Mouse (Mus musculus) cerebellum, postnatal 10 days (tissue): ENCODE results near the gene March9.
A peak's percentile ranks its signal among the peaks of the same experiment; 100 is the strongest.

Experiments used
- DNase-seq, 2 experiments: peaks; one replicate each; pipeline ENCODE4 v3.0.0; 2021; ENCODE audit warnings: mixed read lengths in 2 of 2

Gene March9

GRCm38 (mm10) chr10:127059968-127060916 lies at the start of gene March9:
March9 (minus strand) TSS chr10:127060184.
- DNase-seq, result peak; percentile 91 to 94

- no peak for DNase-seq
Measured at GRCm38 (mm10) chr10:127108262-127108583, 48.2 kb upstream of the March9 start.

- no peak for DNase-seq
Measured at GRCm38 (mm10) chr10:127107563-127108261, 47.7 kb upstream of the March9 start.

- no peak for DNase-seq
Measured at GRCm38 (mm10) chr10:127103631-127104030, 43.6 kb upstream of the March9 start.

DNA sequence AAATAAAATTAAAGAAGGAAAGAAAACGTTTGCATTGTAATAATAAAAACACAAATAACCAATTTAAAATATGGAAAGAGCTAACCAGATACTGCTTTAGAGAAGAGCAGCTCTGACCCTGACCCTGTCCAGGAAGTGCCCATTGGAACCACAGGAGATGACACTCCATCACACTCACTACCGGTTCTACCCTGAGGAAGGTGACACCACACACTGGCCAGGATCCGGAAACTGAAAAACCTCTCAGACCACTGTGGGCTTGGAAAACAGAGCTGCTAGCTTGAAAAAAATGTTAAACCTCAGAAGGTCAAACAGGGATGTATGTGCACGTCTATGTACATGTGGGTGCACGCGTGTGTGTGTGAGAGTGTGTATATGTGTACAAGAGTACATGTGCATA lies 41.2 kb upstream of the March9 start:
- peak in 1 of 2 experiments; percentile 2 for DNase-seq

GRCm38 (mm10) chr10:127100414-127100813 lies 40.4 kb upstream of the March9 start:
- DNase-seq, result no peak

DNA sequence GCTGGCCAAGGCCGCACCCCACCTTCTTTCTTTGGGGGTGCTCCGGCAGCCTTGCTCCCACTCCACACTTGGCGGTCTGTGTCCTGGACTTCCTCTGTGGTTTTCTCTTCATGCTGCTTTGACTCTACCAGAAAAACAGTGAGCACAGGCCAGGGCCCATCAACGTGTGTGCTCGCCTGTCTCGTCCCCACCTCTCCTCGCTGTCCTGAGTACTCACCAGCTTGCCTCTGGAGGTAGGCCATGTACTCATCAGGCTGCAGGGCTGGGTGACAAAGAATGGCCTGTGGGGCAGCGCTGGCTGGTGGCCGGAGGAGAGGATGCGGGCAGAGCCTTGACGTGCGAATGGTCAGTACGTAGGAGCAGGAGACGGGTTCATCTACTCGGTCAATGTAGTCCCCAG lies 39.9 kb upstream of the March9 start:
- DNase-seq, result no peak

- peak in 1 of 2 experiments; percentile 2 for DNase-seq
Measured at GRCm38 (mm10) chr10:127099191-127099590, 39.2 kb upstream of the March9 start.

GRCm38 (mm10) chr10:127098514-127098913 lies 38.5 kb upstream of the March9 start:
- no peak for DNase-seq

- peak; percentile 40 to 56 for DNase-seq
Measured at GRCm38 (mm10) chr10:127094382-127094802, 34.4 kb upstream of the March9 start.

GRCm38 (mm10) chr10:127092742-127093141 lies 32.8 kb upstream of the March9 start:
- DNase-seq, result no peak

- DNase-seq, result peak; percentile 62 to 65
Measured at GRCm38 (mm10) chr10:127091507-127092396, 31.8 kb upstream of the March9 start.

DNA sequence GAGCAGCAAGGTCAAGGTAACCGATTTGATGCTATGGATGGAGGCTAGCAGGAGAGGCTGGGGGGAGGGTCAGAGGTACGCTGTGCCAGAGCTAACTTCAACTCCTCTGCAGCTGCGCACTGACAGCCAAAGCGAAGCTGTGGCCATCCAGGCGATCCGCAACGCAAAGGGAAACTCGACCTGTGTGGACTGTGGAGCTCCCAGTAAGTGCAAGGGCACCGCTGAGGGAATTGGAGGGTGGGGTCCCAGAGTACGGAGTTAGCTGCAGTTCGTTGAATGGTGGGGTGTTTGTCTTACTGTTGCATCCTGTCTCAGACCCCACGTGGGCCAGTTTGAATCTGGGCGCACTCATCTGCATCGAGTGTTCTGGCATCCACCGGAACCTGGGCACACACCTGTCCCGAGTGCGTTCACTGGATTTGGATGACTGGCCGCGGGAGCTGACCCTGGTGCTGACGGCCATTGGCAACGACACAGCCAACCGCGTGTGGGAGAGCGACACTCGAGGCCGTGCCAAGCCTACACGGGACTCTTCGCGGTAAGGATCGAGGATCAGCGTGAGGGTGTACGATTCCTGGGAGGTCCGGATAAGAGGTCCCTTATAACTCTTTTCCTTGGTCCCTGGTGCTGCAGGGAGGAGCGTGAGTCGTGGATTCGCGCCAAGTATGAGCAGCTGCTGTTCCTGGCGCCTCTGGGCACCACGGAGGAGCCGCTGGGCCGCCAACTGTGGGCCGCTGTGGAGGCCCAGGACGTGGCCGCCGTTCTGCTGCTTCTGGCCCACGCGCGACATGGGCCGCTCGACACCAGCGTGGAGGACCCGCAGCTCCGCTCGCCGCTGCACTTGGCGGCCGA lies 30.8 kb upstream of the March9 start:
- peak; percentile 72 to 76 for DNase-seq

- peak in 1 of 2 experiments; percentile 11 for DNase-seq
Measured at GRCm38 (mm10) chr10:127085633-127086032, 25.6 kb upstream of the March9 start.

DNA sequence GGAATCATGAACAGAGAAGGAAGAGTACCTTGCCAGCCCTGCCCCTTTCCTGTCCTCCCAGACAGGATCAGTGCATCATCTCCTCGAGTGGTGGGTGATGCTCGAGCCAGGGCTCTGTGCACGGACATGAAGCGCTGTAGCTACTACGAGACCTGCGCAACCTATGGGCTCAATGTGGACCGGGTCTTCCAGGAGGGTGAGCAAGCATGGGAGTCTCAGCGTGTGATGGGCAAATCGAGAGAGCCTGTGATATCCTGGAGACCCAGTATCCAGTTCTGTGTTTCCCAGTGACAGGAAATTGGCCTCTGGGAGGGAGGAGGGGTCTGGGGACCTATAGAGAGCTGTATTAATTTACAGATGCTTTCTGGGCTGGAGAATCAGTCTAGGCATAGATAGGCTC lies 25.1 kb upstream of the March9 start:
- DNase-seq, result no peak

- peak in 1 of 2 experiments; percentile 54 for DNase-seq
Measured at GRCm38 (mm10) chr10:127083915-127084306, 23.9 kb upstream of the March9 start.

GRCm38 (mm10) chr10:127083292-127083914 lies 23.4 kb upstream of the March9 start:
- no peak for DNase-seq

GRCm38 (mm10) chr10:127081996-127082620 lies 22.1 kb upstream of the March9 start:
- DNase-seq, result peak in 1 of 2 experiments; percentile 47

GRCm38 (mm10) chr10:127080901-127081780 lies 21.2 kb upstream of the March9 start:
- DNase-seq, result peak; percentile 59 to 67
